Mouse (Mus musculus): ENCODE results near the gene B4galnt4. TPM values are rescaled to one million over a fixed set of nuclear protein-coding genes. Genes with fewer than 3 reads are reported as not detected.

Gene B4galnt4
- total and polyA plus RNA-seq, 3 experiments, result 0.81 to 8.0 TPM; not detected in 1

- peaks cover 8 to 19% of the 10 kb centered on the region in 2 experiments for H3K4me1 ChIP-seq (ENCODE audit: control insufficient read depth in 1 of 2, insufficient read depth in 2 of 2, low read length in 2 of 2)
- H3K9me3 ChIP-seq (replicated peaks; ENCODE audit: insufficient read depth, low read length), result no peaks in the 10 kb centered on the region
- H3K4me3 ChIP-seq (ENCODE audit: control insufficient read depth in 1 of 2, insufficient read depth in 1 of 2, low read depth in 2 of 2, low read length in 2 of 2), result no peak overlapping the region
- H3K27ac ChIP-seq (ENCODE audit: control insufficient read depth, low read depth, low read length), result no peak overlapping the region
- TF ChIP-seq USF2 (IDR thresholded peaks at IDR 0.05; ENCODE audit: borderline replicate concordance in 1 of 2, insufficient read depth in 1 of 2, low read depth in 1 of 2, low read length in 2 of 2), result no peak
- peaks cover 0 to 15% of the 10 kb centered on the region in 2 experiments; a peak in 2 of 4 replicates for H3K36me3 ChIP-seq (ENCODE audit: control insufficient read depth in 1 of 2, insufficient read depth in 2 of 2, low read length in 2 of 2)
- 0 out of 4 replicates have a peak, but pooled peaks cover 0 to under 1% of the 10 kb centered on the region in 2 experiments for H3K27me3 ChIP-seq (ENCODE audit: control insufficient read depth in 1 of 2, insufficient read depth in 2 of 2, low read length in 2 of 2)
- no peak for DNase-seq (ENCODE audit: low read depth, low spot score)
- no peaks in the 10 kb centered on the region for H3K79me2 ChIP-seq (ENCODE audit: control insufficient read depth, insufficient read depth, low read length, poor library complexity)
- H3K9ac ChIP-seq (ENCODE audit: control insufficient read depth, low read depth, low read length, poor library complexity, severe bottlenecking), result no peak overlapping the region
These were observed 19.9 kb upstream of the B4galnt4 start for GRCm38 (mm10) chr7:141040867-141041606.

DNA sequence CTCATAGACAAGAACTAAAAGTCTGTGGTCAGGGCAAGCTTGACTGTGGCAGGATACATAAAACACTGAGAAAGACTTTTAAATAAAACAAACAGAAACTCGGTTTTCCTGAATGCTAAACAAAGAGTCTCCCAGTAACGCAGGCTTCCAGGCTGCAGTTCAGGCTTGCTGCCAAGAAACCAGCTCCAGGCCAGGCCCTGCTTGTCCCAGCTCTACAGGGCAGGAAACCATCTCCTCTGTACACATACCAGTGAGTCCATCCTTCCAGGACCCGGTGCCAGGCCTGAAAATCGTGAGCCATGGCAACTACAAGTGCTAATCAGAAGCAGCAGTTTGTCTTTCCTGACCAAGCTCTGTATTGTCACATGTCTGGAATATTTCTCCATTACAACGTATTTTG, 19.2 kb upstream of the B4galnt4 start:
- H3K4me1 ChIP-seq (ENCODE audit: control insufficient read depth in 1 of 2, insufficient read depth in 2 of 2, low read length in 2 of 2), result peaks cover 8 to 24% of the 10 kb centered on the region in 2 experiments
- no peaks in the 10 kb centered on the region for H3K9me3 ChIP-seq (replicated peaks; ENCODE audit: insufficient read depth, low read length)
- no peak overlapping the region for H3K27ac ChIP-seq (ENCODE audit: control insufficient read depth, low read depth, low read length)
- TF ChIP-seq GATA1 (IDR thresholded peaks at IDR 0.05; ENCODE audit: low read depth, low read length) (no peak), ELF1 (IDR thresholded peaks at IDR 0.05; ENCODE audit: low read depth, low read length) (no peak), UBTF (IDR thresholded peaks at IDR 0.05; ENCODE audit: borderline replicate concordance, insufficient read depth, low read depth, low read length) (no peak), MAX (IDR thresholded peaks at IDR 0.05; ENCODE audit: low read length) (no peak), MAZ (IDR thresholded peaks at IDR 0.05; ENCODE audit: low read depth, low read length) (no peak), POLR2A (IDR thresholded peaks at IDR 0.05; ENCODE audit: control insufficient read depth in 1 of 2, insufficient read depth in 1 of 2, low read depth in 1 of 2, low read length in 2 of 2, poor library complexity in 1 of 2) (no peak), CTCF (IDR thresholded peaks at IDR 0.05 in 2 of 3, conservative IDR thresholded peaks at IDR 0.05 in 1 of 3; ENCODE audit: control insufficient read depth in 1 of 3, insufficient read depth in 1 of 3, low read depth in 2 of 3, low read length in 3 of 3, poor library complexity in 1 of 3, severe bottlenecking in 1 of 3) (no peak), ETS1 (IDR thresholded peaks at IDR 0.05; ENCODE audit: low read depth, low read length) (no peak), HCFC1 (IDR thresholded peaks at IDR 0.05; ENCODE audit: low read depth, low read length) (no peak), ZNF384 (IDR thresholded peaks at IDR 0.05; ENCODE audit: low read depth, low read length) (no peak), USF2 (IDR thresholded peaks at IDR 0.05; ENCODE audit: borderline replicate concordance in 1 of 2, insufficient read depth in 1 of 2, low read depth in 1 of 2, low read length in 2 of 2) (no peak), MYB (IDR thresholded peaks at IDR 0.05; ENCODE audit: low read depth, low read length) (no peak), GABPA (IDR thresholded peaks at IDR 0.05; ENCODE audit: low read depth, low read length) (no peak), USF1 (IDR thresholded peaks at IDR 0.05; ENCODE audit: low read depth, low read length) (no peak), ZKSCAN1 (IDR thresholded peaks at IDR 0.05; ENCODE audit: low read depth, low read length) (no peak), RCOR1 (IDR thresholded peaks at IDR 0.05; ENCODE audit: low read depth, low read length) (no peak)
- H3K27me3 ChIP-seq (ENCODE audit: control insufficient read depth in 1 of 2, insufficient read depth in 2 of 2, low read length in 2 of 2), result no peaks in the 10 kb centered on the region
- H3K4me3 ChIP-seq (ENCODE audit: control insufficient read depth in 1 of 2, insufficient read depth in 1 of 2, low read depth in 2 of 2, low read length in 2 of 2), result no peak overlapping the region
- no peaks in the 10 kb centered on the region for H3K79me2 ChIP-seq (ENCODE audit: control insufficient read depth, insufficient read depth, low read length, poor library complexity)
- no peak for DNase-seq (ENCODE audit: low read depth, low spot score)
- peaks cover 0 to 15% of the 10 kb centered on the region in 2 experiments; a peak in 2 of 4 replicates for H3K36me3 ChIP-seq (ENCODE audit: control insufficient read depth in 1 of 2, insufficient read depth in 2 of 2, low read length in 2 of 2)
- H3K9ac ChIP-seq (ENCODE audit: control insufficient read depth, low read depth, low read length, poor library complexity, severe bottlenecking), result no peak overlapping the region
